Mouse (Mus musculus) urinary bladder, adult 18-20 months (tissue): ENCODE measurements around the gene Vdac2.

Experiments
- DNase-seq, 2 experiments: peaks; one replicate each; pipeline ENCODE4 v3.0.0; 2022; ENCODE audit warnings: low spot score in 2 of 2, mixed read lengths in 2 of 2

Gene Vdac2

DNA sequence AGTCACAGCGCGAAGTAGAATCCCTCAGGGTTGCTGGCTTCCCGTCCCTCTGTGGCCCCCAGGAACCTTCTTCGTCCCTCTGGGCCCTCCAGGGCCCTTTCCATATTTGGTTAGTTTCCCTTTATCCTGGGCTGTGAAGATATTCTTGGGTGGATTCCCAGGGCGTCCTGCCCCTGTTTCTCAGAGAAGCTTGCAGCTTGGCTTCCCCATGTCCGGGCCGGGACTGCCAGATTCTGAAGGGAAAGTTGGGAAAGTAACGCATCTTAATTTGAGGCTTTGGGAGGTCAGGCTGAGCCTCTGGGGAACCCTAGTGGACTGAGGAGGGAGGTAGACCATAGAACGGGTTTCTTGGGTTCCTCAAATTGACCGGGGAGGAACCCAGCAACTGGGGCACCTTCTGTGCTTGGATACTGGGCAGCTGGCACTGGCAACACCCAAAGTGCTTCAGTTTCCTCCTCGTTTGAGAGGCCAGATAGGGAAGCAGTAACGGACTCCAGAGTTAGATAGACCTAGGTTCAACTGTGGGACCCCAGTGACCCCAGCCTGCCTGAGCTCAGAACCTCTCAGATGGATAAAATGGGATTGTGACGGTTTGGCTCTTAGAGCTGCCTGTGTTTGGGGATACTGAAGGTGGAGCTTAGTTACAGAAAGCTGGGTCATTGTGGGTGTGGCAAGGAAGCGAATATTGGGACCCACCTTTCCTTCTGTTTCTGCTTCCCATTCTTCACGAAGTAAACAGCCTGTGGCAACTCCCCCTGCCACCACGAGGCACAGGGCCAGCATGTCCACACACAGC lies 27.2 kb downstream of the Vdac2 start:
- no peak for DNase-seq

- DNase-seq, result peak in 1 of 2 experiments; percentile 41
These were observed 28.5 kb downstream of the Vdac2 start for GRCm38 (mm10) chr14:21853456-21854109.

- DNase-seq, result no peak
These were observed 29.2 kb downstream of the Vdac2 start for GRCm38 (mm10) chr14:21854271-21854670.

- no peak for DNase-seq
These were observed 30.9 kb downstream of the Vdac2 start for GRCm38 (mm10) chr14:21855961-21856360.

DNA sequence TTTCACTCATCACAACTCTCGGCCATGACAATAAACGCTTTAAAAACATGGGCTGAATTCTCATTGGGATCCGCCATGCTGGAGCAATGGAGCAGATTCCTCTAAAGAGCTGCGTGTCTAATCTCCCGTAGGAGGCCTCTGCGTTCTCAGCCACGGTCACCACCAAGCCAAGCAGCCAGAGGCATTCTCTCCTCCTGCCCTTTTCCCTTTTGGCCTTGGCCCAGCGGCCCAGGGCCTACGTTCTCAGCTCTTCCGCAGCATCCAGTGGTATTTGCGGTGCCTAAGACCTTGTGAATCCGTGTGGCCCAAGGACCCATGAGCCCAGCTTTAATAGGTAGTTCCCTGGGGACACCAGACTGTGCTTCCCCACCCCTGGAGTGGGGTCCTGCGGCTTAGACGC lies 31.8 kb downstream of the Vdac2 start:
- no peak for DNase-seq

GRCm38 (mm10) chr14:21866291-21866690 lies 41.3 kb downstream of the Vdac2 start:
- no peak for DNase-seq

- DNase-seq, result no peak
These were observed 41.8 kb downstream of the Vdac2 start for GRCm38 (mm10) chr14:21866816-21867215.

DNA sequence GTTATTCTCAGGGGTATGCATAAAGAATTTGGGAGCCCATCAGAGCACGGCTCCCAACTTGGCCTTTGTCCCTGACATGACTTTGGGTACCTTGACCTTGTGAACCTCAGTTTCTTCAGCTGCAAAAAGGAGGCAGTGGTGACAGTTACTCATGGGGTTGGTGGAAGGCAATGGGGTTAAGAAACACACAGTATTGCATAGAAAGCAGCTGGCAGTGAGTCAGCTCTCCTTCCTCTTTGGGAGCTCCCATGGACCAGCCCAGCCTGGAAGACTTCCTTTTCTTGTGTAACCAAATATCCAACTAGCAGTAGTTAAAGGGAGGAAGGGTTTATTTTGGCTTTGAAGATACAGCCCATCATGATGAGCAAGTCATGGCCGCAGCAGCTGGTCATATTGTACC lies 65.4 kb downstream of the Vdac2 start:
- no peak for DNase-seq

DNA sequence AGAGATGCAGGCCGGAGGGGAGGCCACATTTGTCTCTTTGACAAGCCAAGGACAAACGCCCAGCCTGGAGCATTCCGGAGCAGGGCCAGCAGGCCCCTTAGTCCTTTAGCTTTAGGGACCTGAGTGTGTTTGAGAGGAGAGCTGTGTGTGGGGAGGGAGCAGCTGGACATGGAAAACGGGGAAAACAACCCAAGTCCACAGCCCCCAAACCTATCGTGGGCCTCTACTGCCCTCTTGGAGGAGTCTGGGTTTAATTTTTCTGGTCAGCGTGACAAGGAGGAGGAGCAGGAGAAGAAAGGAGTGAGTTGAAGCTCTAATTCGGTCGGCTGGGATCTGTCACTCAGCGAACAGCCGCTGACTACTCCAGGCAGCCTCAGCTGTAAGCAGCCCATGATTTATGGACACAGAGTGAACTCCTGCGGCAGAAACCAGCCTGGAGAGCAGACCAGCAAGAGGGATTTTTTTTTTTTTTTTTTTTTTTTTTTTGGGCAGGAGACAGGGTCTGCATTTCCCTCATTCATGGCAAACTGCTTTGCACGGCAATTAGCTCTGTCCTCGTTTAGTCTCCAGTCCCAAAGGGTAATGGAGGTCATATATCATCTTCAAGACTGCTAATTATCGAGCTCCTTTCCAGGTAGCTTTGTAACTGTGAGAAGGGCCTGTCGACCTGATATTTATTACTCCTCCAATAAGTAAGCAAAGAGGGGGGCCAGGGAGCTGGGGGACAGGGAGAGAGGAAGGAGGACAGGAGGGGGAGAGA lies 66.7 kb downstream of the Vdac2 start:
- no peak for DNase-seq

DNA sequence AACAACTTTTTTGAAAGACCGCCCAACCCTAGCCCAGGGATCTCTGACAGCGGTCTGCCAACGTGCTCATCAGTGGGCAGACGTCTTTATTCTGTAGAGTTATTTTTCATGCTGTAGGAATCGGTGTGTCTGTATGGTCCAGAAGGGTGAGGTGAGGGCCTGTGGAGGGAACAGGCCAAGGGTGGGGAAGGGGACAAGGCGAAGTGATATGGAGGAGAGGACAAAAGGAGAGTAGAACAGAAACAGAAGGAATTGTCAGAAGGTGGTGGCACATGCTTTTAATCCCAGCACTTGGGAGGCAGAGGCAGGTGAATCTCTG lies 67.3 kb downstream of the Vdac2 start:
- no peak for DNase-seq
